Mouse (Mus musculus) yolk sac, embryonic 10.5 days (tissue): Measurements from ENCODE around the gene Tmem47.
A peak's percentile ranks its signal among the peaks of the same experiment; 100 is the strongest.

Experiments
- DNase-seq: peaks from one replicate; pipeline ENCODE4 v3.0.0-alpha.2; 2017; ENCODE audit warnings: low spot score

The Tmem47 gene

GRCm38 (mm10) chrX:81070210-81070803, at the start of gene Tmem47:
Gene Tmem47, plus strand, starts transcription at chrX:81070698.
- DNase-seq = peak; percentile 67

- no peak for DNase-seq
Observed at GRCm38 (mm10) chrX:81070804-81071461, 435 bp downstream of the Tmem47 start.

- no peak for DNase-seq
Observed at GRCm38 (mm10) chrX:81071746-81072640, 1.5 kb downstream of the Tmem47 start.

GRCm38 (mm10) chrX:81072651-81073050, 2.2 kb downstream of the Tmem47 start:
- DNase-seq = no peak

GRCm38 (mm10) chrX:81073834-81074233, 3.3 kb downstream of the Tmem47 start:
- DNase-seq = no peak

- DNase-seq = no peak
Observed at GRCm38 (mm10) chrX:81078522-81078921, 8.0 kb downstream of the Tmem47 start.

- DNase-seq = no peak
Observed at GRCm38 (mm10) chrX:81080996-81081395, 10.5 kb downstream of the Tmem47 start.

GRCm38 (mm10) chrX:81085025-81085752, 14.7 kb downstream of the Tmem47 start:
- no peak for DNase-seq

GRCm38 (mm10) chrX:81147416-81147815, 76.9 kb downstream of the Tmem47 start:
- DNase-seq = no peak
